ENCODE assay signal across 16 mouse cellular contexts in genomic region chr4:70097353-70097752, GRCm38 (mm10).
DNase-seq lines count a peak whose midpoint lies in the region; ATAC-seq and TF ChIP-seq lines count a peak whose summit lies in the region.
"Had no signal": no experiment of that assay in that cellular context is flagged by ENCODE, and none has a peak within 500 bp of the region (broad histone marks: within the 10 kb centered on the region; RNA-seq: fewer than 3 reads in every experiment).

No protein-coding gene starts in this region.

- H3K4me1 ChIP-seq in embryonic facial prominence, embryonic 14.5 days (ENCODE audit: control insufficient read depth, insufficient read depth, low read length), result no peaks in the 10 kb centered on the region
- no peaks in the 10 kb centered on the region for H3K4me1 ChIP-seq in embryonic facial prominence, embryonic 10.5 days
- no peaks in the 10 kb centered on the region for H3K4me1 ChIP-seq in lung, adult 2 months (ENCODE audit: control insufficient read depth, insufficient read depth, low read length)
- H3K4me1 ChIP-seq: heart, embryonic 15.5 days; liver, embryonic 13.5 days; neural tube, embryonic 13.5 days had no signal

- peak; percentile 30 for DNase-seq in embryonic facial prominence, embryonic 14.5 days (ENCODE audit: low spot score)
- no peak for DNase-seq in embryonic facial prominence, embryonic 10.5 days (ENCODE audit: low spot score)
- DNase-seq in lung, adult 18-20 months, result peak; percentile 2 to 4
- no peak for DNase-seq in lung, adult 2 months
- DNase-seq in gastrocnemius, adult 2 months, result peak; percentile 39
- DNase-seq in testis, postnatal 10 days (ENCODE audit: low spot score), result peak; percentile 51
- no peak for DNase-seq in embryo, embryonic 9.5 days (ENCODE audit: extremely low spot score)
- DNase-seq: cerebellum, adult 11 months; kidney, adult 2 months; liver, embryonic 13.5 days; thymus, postnatal 36 days had no signal

- no peak for TF ChIP-seq POLR2A in lung, adult 2 months (IDR thresholded peaks at IDR 0.05; ENCODE audit: borderline replicate concordance, extremely low read depth, low read depth, low read length)

- WGBS in embryonic facial prominence, embryonic 14.5 days, result 61% methylated on average over 3 of the region's 3 CpGs
- 87% methylated on average over 3 of the region's 3 CpGs for WGBS in embryonic facial prominence, embryonic 10.5 days
- WGBS in lung, adult 2 months, result 59% methylated on average over 3 of the region's 3 CpGs

- no peak overlapping the region for H3K9ac ChIP-seq in embryonic facial prominence, embryonic 14.5 days (ENCODE audit: low read depth, low read length)
- H3K9ac ChIP-seq: heart, embryonic 15.5 days; liver, embryonic 13.5 days; neural tube, embryonic 13.5 days had no signal

- intact Hi-C loops in gastrocnemius, adult 2 months (cut with DNase I), result no loop called here

- ATAC-seq in embryonic facial prominence, embryonic 14.5 days (ENCODE audit: low read depth), result no peak
- ATAC-seq: hindbrain, postnatal 0 days had no signal

- H3K4me3 ChIP-seq in embryonic facial prominence, embryonic 14.5 days (ENCODE audit: low read depth, low read length), result no peak overlapping the region
- no peak overlapping the region for H3K4me3 ChIP-seq in embryonic facial prominence, embryonic 10.5 days
- H3K4me3 ChIP-seq in lung, adult 2 months (replicated peaks; ENCODE audit: extremely low read depth, low read depth, low read length), result no peak overlapping the region
- no peak overlapping the region for H3K4me3 ChIP-seq in gastrocnemius, adult 2 months
- H3K4me3 ChIP-seq: heart, embryonic 15.5 days; layer of hippocampus, adult 2 months; liver, embryonic 13.5 days; neural tube, embryonic 13.5 days had no signal

- TF ChIP-seq CTCF in lung, adult 2 months (IDR thresholded peaks at IDR 0.05; ENCODE audit: insufficient read depth, low read length), result no peak
- TF ChIP-seq CTCF in gastrocnemius, adult 2 months (IDR thresholded peaks at IDR 0.05), result no peak

- no peaks in the 10 kb centered on the region for H3K9me3 ChIP-seq in embryonic facial prominence, embryonic 14.5 days (ENCODE audit: control insufficient read depth, low read length)
- no peaks in the 10 kb centered on the region for H3K9me3 ChIP-seq in embryonic facial prominence, embryonic 10.5 days
- H3K9me3 ChIP-seq: G1E; heart, embryonic 15.5 days; liver, embryonic 13.5 days; neural tube, embryonic 13.5 days had no signal

- H3K4me2 ChIP-seq in embryonic facial prominence, embryonic 14.5 days (ENCODE audit: low read depth, low read length), result no peak overlapping the region
- H3K4me2 ChIP-seq: heart, embryonic 15.5 days; liver, embryonic 13.5 days; neural tube, embryonic 13.5 days had no signal

- no peak overlapping the region for H3K27ac ChIP-seq in embryonic facial prominence, embryonic 14.5 days (replicated peaks; ENCODE audit: low read depth, low read length)
- no peak overlapping the region for H3K27ac ChIP-seq in embryonic facial prominence, embryonic 10.5 days (replicated peaks)
- no peak overlapping the region for H3K27ac ChIP-seq in gastrocnemius, adult 2 months
- H3K27ac ChIP-seq: heart, embryonic 15.5 days; hindbrain, postnatal 0 days; layer of hippocampus, adult 2 months; liver, embryonic 13.5 days; neural tube, embryonic 13.5 days had no signal

- H3K27me3 ChIP-seq in embryonic facial prominence, embryonic 14.5 days (replicated peaks; ENCODE audit: control insufficient read depth, insufficient read depth, low read length), result no peaks in the 10 kb centered on the region
- H3K27me3 ChIP-seq in embryonic facial prominence, embryonic 10.5 days (replicated peaks; ENCODE audit: low read depth, poor library complexity, severe bottlenecking), result no peaks in the 10 kb centered on the region
- H3K27me3 ChIP-seq: heart, embryonic 15.5 days; liver, embryonic 13.5 days; neural tube, embryonic 13.5 days had no signal

- no peaks in the 10 kb centered on the region for H3K36me3 ChIP-seq in embryonic facial prominence, embryonic 14.5 days (ENCODE audit: control insufficient read depth, insufficient read depth, low read length)
- no peaks in the 10 kb centered on the region for H3K36me3 ChIP-seq in embryonic facial prominence, embryonic 10.5 days (replicated peaks)
- H3K36me3 ChIP-seq: G1E; heart, embryonic 15.5 days; liver, embryonic 13.5 days; neural tube, embryonic 13.5 days had no signal

Comparison
In these comparisons a context has a peak if more than half of its experiments do, and no peak if none do; other contexts are left out.
1. DNase-seq: peak in embryonic facial prominence, embryonic 14.5 days (single experiment), lung, adult 18-20 months (2 of 2), gastrocnemius, adult 2 months (single experiment) and testis, postnatal 10 days (single experiment); none in embryonic facial prominence, embryonic 10.5 days (single experiment), lung, adult 2 months (single experiment) and embryo, embryonic 9.5 days (single experiment).